Mouse (Mus musculus): ENCODE measurements at regions not wholly inside any gene's neighbourhood (a gene's known extent, or its start where the extent isn't known, plus 50 kb on each side); places are given as distances from the start of the nearest gene placed in this dataset.

GRCm38 (mm10) chr14:24744451-24744850 is 257.5 kb downstream of the Rps24 start:
- TF ChIP-seq POLR2A (IDR thresholded peaks at IDR 0.05; ENCODE audit: borderline replicate concordance, extremely low read depth, insufficient read depth, insufficient read length, poor library complexity, severe bottlenecking) (no peak), CTCF (IDR thresholded peaks at IDR 0.05; ENCODE audit: borderline replicate concordance, extremely low read depth, insufficient read depth, insufficient read length) (no peak)

All from brain, embryonic 14.5 days (tissue).